Mouse (Mus musculus) adrenal gland, postnatal 36 days (tissue): ENCODE measurements around the gene Klk15. TPM values are rescaled to one million over a fixed set of nuclear protein-coding genes. Genes with fewer than 3 reads are reported as not detected.
"Not testable (repeated sequence)": the region's sequence is repeated elsewhere in the genome, so short reads cannot be mapped to it uniquely, and the experiment has no call there.

Experiments used
- DNase-seq, 2 experiments: peaks; one replicate each; pipeline ENCODE4 v3.0.0; 2021; ENCODE audit warnings: mixed read lengths in 1 of 2
- long read RNA-seq, 2 experiments: library from polyadenylated mRNA; stranded (forward); transcript quantifications; one replicate each; pipeline ENCODE4 v2.0.0; 2021; ENCODE audit warnings: borderline sequencing depth in 2 of 2
- total RNA-seq, 2 experiments: library from RNA; stranded (reverse); gene quantifications; 2 replicates each; pipeline ENCODE4 v1.2.3; 2021

Gene Klk15
- total RNA-seq = not detected
- long read RNA-seq, experiment 1 = 0 reads
- long read RNA-seq, experiment 2 = 0 reads

DNA sequence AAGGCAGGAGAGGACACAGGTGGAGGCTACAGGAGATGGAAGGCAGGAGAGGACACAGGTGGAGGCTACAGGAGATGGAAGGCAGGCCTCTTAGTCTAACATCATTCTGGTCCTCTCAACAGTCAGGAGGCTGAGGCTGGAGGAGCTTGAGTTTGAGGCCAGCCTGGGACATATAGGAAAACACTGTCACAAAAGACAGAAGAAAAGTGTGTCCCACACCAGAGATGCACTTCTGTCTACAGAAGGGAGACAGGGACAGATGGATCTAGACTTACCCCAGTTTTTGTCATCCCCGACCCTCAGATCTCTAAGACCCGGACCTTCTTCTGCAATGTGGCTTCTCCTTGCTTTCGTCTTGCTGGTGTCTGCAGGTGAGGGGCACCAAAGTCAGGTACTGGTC lies at the start of gene Klk15:
Gene Klk15 (plus strand): TSS at position 301 of the 400 bp plus-strand sequence.
- DNase-seq = no peak

DNA sequence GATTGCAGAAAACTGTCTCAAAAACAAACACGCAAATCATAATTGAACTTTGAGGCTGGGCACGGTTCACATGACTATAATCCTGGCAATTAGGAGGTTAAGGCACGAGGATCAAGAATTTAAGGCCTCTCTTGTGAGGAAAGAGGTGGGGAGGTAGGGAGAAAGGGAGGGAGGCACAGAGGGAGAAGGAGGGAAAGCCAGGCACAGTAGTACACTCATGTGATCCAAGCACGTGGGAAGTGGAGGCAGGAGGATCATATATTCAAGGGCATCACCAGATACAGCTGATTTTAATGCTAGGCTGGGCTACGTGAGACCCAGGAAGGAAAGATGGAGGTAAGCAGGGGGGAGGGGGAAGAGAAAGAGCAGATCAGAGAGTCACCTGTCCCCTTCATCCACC lies 42.2 kb upstream of the Klk15 start:
- no peak for DNase-seq

DNA sequence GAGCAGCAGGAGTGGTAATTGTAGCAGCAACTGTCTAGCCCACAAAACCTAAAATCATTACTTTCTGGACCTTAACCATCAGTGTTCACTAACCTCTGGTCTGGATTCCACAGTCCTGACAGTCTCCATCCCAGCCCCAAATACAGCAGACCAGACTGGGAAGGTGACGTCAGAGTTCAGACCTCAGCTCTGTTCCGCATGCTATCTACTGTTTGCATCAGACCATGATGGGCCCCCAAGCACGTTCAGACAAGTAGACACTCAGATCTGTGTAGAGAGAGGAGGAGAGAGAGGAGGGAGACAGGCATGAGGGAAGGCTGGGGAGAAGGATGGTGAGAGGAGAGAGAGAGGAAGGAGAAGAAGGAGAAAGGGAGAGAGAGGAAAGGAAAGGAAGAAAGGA lies 41.8 kb upstream of the Klk15 start:
- no peak for DNase-seq

DNA sequence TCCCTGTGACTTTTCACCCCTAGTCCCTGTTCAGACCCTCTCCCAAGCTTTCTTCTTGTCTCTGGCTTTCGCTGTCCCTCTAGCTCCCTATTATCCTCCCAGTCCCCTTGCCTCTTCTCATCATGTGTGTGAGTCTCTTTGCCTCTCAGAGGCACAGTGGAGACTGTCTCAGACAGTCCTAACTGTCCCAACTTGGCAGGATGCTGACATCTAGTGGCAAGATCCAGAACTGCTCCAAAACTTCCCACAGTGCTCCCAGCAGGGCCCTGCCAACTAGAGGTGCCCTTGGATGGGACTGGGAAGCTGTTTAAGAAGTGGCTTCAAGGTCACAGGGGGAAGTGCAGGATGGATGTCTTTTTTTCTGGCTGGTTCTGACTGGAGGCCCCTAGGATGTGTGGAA lies 38.7 kb upstream of the Klk15 start:
- DNase-seq = peak; percentile 85 to 86

DNA sequence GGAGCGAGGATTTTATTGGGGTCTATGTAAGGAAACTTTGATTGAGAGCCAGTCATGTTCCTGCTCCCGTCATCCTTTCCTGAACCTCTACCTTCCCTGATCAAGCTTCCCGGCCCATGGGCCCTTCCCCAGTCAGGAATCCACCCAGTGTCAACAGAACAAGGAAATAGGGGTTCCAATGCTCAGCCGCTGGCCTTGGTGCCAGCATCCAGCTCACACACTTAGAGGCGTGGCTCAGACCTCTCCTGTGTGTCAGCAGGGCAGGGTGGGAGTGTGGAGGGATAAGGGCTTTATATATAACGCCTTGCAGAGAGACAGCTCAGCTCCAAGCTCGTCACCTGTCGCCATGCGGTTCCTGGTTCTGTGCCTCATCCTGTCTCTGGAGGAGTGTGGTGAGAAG lies 18.7 kb upstream of the Klk15 start:
- no peak for DNase-seq

DNA sequence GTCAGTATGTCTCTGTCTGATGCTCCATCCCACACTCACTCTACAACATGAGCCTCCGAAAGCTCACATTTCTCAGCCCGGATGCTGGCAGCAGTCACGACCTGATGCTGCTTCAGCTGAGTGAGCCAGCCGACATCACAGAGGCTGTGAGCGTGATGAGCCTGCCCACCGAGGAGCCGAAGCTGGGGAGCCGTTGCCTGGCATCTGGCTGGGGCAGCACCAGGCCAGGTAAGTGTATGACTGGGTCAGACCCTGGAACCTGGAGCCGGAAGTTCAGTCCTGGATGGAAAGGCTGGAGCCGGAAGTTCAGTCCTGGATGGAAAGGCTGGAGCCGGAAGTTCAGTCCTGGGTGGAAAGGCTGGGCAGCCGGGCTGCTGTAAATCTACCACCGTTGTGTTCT lies 15.1 kb upstream of the Klk15 start:
- no peak for DNase-seq

DNA sequence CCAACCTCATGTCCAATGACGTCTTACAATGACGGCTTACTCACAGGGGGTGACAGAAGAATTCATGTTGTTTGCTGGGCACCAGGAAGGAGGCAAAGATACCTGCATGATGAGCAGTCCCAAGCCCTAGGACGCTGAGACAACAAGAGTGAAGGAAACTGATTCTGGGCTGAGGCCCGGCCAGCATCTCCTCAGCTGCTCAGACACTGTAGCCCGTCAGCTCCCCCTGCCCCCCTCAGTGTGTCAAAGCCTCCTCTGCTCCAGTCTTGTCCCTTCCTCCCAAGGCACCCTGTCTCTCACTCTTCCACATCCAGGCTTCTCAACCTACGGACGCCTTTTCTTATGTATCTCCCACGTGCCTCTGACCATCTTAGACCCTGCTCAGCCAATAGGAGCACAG lies 14.7 kb upstream of the Klk15 start:
- DNase-seq = no peak

DNA sequence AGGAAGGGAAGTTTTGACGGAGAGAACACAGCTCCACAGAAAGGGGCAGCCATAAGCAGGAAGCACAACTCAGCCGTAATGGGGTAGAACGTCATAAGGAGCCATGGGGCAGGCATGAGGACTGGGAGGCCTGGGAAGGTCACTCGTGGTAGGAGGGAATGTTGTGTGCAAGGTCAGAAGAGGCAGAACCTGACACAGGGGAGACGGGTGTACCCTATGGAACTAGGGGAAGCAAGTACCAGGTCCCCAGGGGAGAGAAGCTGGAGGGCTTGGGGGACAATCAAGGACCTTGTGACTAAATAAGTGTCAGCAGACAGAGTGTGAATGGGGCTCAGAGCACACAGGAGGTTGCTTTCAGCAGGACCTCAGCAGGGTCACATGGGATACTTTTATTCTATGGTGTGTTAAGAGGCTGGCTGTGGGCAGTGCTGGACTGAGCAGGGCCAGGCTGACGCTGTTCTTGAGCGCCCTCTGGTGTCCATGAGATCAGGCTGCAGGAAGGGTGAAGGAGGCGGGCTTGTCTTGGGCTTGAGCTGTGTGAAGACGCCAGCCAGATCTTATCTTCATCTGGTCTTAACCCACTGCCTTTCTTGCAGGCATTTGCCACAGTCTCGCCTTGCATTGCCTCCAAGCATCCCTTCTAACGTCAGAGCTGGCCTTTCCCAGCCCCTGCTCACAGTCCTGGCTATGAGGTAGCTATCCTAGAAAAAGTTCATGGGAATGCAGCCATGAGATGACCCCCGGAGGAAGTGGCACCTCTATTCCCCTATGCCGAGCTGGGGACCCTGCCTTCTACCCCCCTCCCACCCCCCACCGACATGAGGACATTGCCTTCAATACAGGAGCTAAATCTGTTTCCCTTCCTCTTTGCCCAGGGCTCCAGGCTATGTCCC lies 13.7 kb upstream of the Klk15 start:
- peak; percentile 71 to 81 for DNase-seq

DNA sequence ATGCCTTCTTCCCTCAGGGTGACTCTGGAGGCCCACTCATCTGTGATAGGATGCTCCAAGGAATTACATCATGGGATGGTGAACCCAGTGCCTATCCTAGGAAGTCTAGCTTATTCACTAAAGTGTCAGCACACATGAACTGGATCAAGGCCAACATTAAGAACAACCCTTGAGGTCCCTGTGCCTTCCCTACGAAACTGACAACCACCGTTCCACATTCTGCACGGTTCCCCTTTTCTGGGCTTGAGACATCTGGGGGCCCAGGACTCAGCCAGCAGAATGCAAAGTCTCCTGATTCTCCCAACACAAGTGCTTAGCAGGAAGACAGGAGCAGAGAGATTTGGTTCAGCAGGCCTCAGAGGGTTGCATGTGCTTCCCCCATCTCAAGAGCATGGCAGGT lies 13.0 kb upstream of the Klk15 start:
- DNase-seq = no peak

DNA sequence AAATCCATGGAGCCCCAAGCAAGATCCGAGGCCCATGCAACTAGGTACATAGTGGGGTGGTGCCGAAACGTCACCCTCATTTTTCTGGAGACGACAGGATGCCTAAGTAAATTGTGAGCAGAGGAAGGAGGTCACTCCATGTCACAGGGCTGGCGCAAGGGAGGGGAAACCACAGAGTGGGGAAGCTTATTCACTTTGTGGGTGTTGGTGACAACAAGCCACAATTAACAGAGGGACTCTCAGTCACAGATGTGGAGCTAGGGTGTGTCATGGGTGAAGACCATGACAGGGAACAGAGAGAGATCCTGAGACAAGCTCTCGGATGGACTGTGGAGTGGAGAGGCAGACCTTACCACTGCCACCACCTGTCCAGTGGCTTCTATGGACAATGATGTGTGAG lies 12.5 kb upstream of the Klk15 start:
- DNase-seq = no peak

DNA sequence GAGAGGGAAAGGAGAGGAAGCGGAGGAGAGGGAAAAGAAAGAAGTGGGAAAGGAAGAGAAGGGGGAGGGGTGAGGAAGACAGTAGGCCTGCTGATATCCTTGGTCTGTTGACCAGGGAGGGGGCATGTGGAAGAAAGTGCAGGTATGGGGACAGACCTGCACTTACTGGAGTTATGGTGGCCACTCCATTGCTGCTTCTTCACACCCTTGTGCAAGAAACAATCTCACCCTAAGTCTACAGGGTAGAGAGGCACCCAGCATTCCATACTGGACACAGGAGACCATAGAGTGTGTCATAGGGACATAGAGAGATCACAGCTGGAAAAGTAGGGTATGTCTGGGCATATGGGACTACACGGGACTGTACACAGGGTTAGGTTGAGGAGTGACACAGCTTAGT lies 11.6 kb upstream of the Klk15 start:
- DNase-seq = no peak

DNA sequence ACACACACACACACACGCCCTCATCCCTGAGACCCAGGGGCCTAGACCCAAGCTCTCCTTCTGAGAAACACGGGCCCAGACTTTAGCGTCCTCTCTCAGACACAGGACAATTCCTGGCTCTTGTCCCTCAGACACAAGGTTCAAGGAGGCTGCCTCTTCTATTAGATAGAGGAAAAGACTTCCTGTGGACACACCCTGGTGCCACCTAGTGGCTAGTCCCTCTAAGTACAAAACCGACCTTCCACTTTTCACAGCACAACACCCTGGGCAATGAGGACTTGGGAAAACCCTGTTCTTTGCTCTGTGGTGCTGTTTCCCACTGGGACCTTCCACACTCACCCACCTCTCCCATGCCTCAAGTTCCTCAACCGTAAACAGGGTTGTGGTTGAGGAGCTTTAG lies 7.6 kb upstream of the Klk15 start:
- DNase-seq = peak; percentile 9 to 20

DNA sequence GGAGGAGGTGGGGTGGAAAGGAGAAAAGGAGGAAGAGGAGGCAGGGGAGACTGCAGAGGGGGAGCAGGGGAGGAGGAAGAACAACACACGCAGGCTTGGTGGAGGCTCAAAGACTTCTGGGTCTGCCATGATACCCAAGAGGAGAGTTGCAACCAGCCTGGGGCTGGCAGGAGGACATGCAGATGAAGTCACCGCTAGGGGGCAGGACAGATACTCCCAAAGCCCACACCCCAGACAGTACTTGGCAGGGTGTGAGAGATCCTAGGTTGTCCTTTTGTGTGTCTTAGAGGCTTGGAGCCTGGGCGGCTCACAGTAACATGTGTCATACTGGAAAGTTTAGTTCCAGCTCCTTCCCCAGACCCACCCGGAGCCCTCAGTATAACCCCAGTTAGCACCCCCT lies 5.0 kb upstream of the Klk15 start:
- DNase-seq = peak; percentile 18 to 29

DNA sequence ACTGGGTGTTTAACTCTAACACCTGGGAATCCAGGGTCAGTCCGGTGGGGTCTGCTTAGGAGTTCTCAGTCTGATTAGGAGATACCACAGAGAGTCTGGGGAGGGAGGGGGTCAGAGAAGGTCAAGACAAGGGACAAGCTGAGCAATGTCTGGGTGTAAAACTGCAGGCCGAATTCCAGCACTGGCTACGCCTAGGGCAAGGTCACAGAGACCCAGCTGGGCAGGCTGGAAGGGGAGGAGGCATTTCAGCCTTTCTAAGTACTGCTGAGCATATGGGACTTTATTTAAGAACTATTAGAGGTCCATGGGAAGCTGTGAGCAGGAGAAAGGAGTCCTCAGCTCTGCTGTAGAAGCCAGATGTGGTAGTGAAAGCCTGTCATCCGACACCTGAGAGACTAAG lies 1.2 kb upstream of the Klk15 start:
- DNase-seq = no peak

DNA sequence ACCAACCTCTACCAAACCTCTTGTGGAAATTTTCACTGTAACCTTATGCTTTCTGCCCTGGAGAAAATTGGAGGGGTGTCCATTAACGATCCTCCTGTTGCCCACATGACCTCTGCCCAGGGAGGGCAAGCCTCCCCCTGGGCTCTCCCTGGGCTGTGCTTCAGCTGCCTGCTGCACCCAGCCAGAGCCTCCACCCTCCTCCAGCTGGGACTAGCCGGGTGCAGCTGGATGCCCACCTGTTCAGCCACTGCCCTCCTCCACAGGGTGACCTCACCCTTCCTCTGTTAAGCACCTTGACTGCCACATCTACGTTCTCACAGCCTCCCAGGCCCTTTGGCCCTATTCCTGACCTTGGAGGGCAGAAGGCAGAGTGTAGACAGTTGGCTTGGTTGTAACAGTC lies 1.2 kb downstream of the Klk15 start:
- DNase-seq = no peak

DNA sequence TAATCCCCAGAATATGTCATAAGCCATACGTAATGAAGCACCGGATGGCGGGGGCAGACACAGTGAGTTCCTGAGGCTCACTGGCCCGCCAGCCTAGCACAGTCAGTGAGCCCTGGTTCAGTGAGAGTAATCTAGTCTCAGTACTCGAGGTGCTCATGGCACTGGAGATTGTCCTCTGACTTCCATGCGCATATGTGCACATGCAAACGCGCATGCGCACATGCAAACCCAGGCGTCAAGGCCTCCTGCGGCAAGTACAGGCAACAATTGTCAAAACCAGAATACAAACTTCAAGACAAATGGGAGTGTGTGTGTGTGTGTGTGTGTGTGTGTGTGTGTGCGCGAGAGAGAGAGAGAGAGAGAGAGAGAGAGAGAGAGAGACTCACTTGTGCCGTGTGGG lies 3.0 kb downstream of the Klk15 start:
- no peak for DNase-seq

DNA sequence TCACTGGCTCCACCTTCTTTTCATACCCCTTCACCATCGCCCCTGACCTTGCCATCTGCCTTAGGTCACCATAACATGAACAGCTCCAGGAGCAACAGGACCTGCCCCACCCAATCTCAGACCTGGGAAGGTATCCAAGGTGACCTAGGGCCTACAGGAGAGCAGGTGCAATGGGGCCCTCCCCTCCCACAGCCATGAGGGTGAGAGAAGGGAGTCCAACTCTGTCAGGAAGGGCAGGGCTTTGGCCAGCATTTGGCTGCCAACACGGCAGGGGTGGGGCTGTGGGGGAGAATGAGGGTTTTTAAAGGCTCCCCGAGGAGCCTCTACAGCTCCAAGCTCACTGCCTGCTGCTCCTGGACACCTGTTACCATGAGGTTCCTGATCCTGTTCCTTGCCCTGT lies 8.8 kb downstream of the Klk15 start:
- DNase-seq = not testable (repeated sequence)

DNA sequence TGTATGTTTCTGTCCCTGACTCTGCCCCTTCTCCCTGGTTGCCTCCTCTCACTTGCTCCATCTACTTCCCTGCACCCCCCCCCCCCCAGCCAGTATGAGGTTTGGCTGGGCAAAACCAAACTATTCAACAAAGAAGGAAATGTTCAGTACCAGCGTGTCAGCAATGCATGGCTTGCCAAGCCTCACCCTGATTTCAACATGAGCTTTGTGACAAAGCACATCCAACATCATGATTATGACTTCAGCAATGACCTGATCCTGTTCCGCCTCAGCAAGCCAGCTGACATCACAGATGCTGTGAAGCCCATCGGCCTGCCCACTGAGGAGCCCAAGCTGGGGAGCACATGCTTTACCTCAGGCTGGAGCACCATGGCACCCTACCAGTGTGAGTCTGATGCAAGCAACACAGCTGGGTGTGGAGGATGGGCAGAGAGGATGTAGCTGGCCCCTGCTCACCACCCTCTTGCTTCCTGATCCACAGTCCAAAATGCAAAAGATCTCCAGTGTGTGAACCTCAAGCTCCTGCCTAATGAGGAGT lies 11.3 kb downstream of the Klk15 start:
- no peak for DNase-seq

DNA sequence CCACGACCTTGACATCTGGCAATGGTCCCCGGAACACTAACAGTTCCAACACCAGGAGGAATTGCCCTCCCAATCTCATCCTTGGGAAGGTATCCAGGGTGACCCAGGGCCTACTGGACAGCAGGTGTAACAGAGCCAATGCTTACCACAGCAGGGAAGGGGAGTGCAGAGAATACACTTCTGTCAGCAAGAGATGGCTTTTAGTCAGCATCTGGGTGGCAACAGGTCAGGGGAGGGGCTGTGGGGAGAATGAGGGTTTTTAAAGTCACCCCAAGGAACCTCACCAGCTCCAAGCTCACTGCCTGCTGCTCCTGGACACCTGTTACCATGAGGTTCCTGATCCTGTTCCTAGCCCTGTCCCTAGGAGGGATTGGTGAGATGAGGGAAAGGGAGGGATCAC lies 16.8 kb downstream of the Klk15 start, which contains the start of gene Klk1b8:
Gene Klk1b8 (plus strand): TSS at position 301 of the 400 bp plus-strand sequence.
- DNase-seq = no peak

DNA sequence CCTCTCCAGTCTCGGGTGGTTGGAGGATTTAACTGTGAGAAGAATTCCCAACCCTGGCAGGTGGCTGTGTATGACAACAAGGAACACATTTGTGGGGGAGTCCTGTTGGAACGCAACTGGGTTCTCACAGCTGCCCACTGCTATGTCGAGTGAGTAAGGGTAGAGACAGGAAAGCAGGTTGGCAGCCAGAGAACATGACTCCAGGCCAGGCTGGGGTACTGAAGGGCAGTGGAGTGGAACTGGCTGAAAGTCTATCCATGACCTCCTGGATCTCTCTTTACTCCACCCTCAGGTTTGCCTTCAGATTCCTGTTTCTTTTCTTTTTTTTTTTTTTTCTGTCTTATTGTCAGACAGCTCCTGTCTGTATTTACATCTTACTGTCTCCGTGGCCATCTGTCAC lies 19.2 kb downstream of the Klk15 start:
- no peak for DNase-seq

DNA sequence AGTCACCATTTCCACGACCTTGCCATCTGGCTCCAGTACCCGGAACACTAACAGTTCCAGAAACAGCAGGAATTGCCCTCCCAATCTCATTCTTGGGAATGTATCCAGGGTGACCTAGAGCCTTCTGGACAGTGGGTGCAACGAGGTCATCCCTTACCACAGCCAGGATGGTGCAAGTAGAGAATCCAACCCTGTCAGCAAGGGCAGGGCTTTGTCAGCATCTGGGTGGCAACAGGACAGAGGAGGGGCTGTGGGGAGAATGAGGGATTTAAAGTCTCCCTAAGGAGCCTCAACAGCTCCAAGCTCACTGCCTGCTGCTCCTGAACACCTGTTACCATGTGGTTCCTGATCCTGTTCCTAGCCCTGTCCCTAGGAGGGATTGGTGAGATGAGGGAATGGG lies 32.9 kb downstream of the Klk15 start, which contains the start of gene Klk1b1:
Gene Klk1b1 (plus strand): TSS at position 301 of the 400 bp plus-strand sequence.
- DNase-seq = no peak

DNA sequence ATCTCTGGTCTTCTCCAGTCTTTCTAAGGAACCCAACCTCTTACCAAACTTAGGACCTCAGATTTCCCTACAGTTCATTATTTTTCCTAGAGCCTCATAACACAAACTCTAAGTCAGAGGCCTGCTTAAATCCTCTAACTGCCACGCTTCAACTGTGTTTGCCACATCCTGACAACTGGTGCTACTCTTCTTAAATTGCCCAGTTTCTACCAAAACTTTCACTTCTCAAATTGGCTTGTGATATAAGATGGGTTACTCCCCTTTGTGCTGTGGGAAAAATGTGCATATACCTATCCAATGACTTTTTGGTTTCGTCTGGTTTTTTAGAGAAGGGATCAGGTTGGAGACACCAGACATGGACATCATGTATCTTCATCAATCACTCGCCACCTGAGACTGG lies 33.5 kb downstream of the Klk15 start:
- no peak for DNase-seq

DNA sequence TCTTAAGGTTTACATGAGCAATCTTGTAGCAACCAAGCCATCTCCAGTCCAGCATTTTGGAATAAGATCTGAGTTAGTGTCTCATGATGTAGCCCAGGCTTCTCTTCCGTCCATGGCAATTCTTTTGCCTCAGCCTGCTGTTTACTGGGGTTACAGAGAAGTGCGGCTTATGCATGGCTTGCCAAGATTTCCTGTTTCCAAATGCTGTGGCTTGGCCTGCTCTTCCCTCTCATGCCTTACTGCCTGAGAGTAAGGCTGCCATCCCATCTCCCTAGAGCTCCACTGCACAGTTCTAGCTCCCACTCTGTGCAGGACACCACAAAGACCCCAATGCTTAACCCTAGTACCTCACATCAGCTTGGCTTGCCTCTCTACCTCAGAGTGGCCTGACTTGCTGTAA lies 34.1 kb downstream of the Klk15 start:
- DNase-seq = no peak

DNA sequence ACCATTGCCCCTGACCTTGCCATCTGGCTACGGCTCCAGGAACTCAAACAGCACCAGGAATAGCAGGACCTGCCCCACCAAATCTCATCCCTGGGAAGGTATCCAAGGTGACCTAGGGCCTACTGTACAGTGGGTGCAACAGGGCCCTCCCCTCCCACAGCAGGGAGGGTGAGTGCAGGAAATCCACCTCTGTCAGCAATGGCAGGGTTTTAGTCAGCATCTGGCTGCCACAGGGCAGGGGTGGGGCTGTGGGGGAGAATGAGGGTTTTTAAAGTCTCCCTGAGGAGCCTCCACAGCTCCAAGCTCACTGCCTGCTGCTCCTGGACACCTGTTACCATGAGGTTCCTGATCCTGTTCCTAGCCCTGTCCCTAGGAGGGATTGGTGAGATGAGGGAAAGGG lies 42.2 kb downstream of the Klk15 start, which contains the start of gene Klk1b9:
Gene Klk1b9 (plus strand): TSS at position 301 of the 400 bp plus-strand sequence.
- not testable (repeated sequence) for DNase-seq
